Mouse (Mus musculus) spleen, postnatal 36 days (tissue): ENCODE measurements around the gene Gdf15.

Source experiments
- DNase-seq, 2 experiments: peaks; one replicate each; pipeline ENCODE4 v3.0.0; 2022; ENCODE audit warnings: low spot score in 2 of 2, mixed read lengths in 1 of 2

The Gdf15 gene

GRCm38 (mm10) chr8:70606780-70607602 is 25.3 kb downstream of the Gdf15 start:
- no peak for DNase-seq

GRCm38 (mm10) chr8:70605871-70606779 is 26.1 kb downstream of the Gdf15 start:
- DNase-seq = no peak

GRCm38 (mm10) chr8:70604558-70604957 is 27.7 kb downstream of the Gdf15 start:
- DNase-seq = no peak

- no peak for DNase-seq
Observed at GRCm38 (mm10) chr8:70602139-70602811, 30.0 kb downstream of the Gdf15 start.

GRCm38 (mm10) chr8:70601271-70601649 is 31.0 kb downstream of the Gdf15 start:
- peak; percentile 75 to 80 for DNase-seq

GRCm38 (mm10) chr8:70600473-70601270 is 31.6 kb downstream of the Gdf15 start:
- DNase-seq = no peak

- no peak for DNase-seq
Observed at GRCm38 (mm10) chr8:70599507-70600290, 32.6 kb downstream of the Gdf15 start.

- DNase-seq = no peak
Observed at GRCm38 (mm10) chr8:70598722-70599121, 33.5 kb downstream of the Gdf15 start.

- DNase-seq = no peak
Observed at GRCm38 (mm10) chr8:70598283-70598682, 34.0 kb downstream of the Gdf15 start.

- DNase-seq = no peak
Observed at GRCm38 (mm10) chr8:70597417-70598272, 34.6 kb downstream of the Gdf15 start.

- DNase-seq = peak; percentile 43 to 58
Observed at GRCm38 (mm10) chr8:70596775-70597416, 35.4 kb downstream of the Gdf15 start.

- no peak for DNase-seq
Observed at GRCm38 (mm10) chr8:70596216-70596615, 36.0 kb downstream of the Gdf15 start.

- no peak for DNase-seq
Observed at GRCm38 (mm10) chr8:70595811-70596210, 36.4 kb downstream of the Gdf15 start.

- peak; percentile 44 to 46 for DNase-seq
Observed at GRCm38 (mm10) chr8:70594621-70595564, 37.4 kb downstream of the Gdf15 start.

GRCm38 (mm10) chr8:70593961-70594609 is 38.2 kb downstream of the Gdf15 start, which contains the start of gene Isyna1:
Gene Isyna1, plus strand, starts transcription at chr8:70594373.
- peak; percentile 92 to 93 for DNase-seq

- DNase-seq = no peak
Observed at GRCm38 (mm10) chr8:70593173-70593572, 39.1 kb downstream of the Gdf15 start.

- no peak for DNase-seq
Observed at GRCm38 (mm10) chr8:70591569-70591968, 40.7 kb downstream of the Gdf15 start.
